In genomic region chr19:16328074-16328850, GRCm38 (mm10) we compare ENCODE assay signal across 8 mouse cellular contexts.
DNase-seq lines count a peak whose midpoint lies in the region; ATAC-seq lines count a peak whose summit lies in the region.

No protein-coding gene starts in this region.

- 0 out of 2 replicates have a peak, but pooled peaks have one; percentile 16 for ATAC-seq in granulocyte monocyte progenitor cell, adult 5-6 weeks (replicated peaks; ENCODE audit: poor library complexity, severe bottlenecking)
- no peak for ATAC-seq in erythroid progenitor cell, adult 5-6 weeks (replicated peaks; ENCODE audit: low FRiP score, poor library complexity, severe bottlenecking)

- no peak overlapping the region for H3K4me3 ChIP-seq in brown adipose tissue, adult 24 weeks (ENCODE audit: insufficient read depth, low read depth, low read length)

- H3K27ac ChIP-seq in brown adipose tissue, adult 24 weeks (replicated peaks; ENCODE audit: low read depth, low read length), result 0 out of 2 replicates have a peak overlapping the region, but pooled peaks have one; percentile 4

- peak; percentile 71 for DNase-seq in right cerebral cortex, adult 18-20 months
- DNase-seq in right cerebral cortex, postnatal 25 days, result no peak
- peak; percentile 86 to 91 for DNase-seq in kidney, postnatal 25 days
- peak; percentile 91 for DNase-seq in lung, postnatal 36 days
- peak; percentile 28 for DNase-seq in skeletal muscle tissue, adult 2 months (ENCODE audit: low read depth, low spot score)

- peaks cover 11% of the 10 kb centered on the region for H3K4me1 ChIP-seq in brown adipose tissue, adult 24 weeks (ENCODE audit: control insufficient read depth, insufficient read depth, insufficient read length, low read length)
